Mouse (Mus musculus): Measurements from ENCODE around the gene Tmcc2.

Gene Tmcc2

GRCm38 (mm10) chr1:132389886-132390585 lies 1.0 kb downstream of the Tmcc2 start:
- DNase-seq (ENCODE audit: low read depth) = peak; percentile 53

DNA sequence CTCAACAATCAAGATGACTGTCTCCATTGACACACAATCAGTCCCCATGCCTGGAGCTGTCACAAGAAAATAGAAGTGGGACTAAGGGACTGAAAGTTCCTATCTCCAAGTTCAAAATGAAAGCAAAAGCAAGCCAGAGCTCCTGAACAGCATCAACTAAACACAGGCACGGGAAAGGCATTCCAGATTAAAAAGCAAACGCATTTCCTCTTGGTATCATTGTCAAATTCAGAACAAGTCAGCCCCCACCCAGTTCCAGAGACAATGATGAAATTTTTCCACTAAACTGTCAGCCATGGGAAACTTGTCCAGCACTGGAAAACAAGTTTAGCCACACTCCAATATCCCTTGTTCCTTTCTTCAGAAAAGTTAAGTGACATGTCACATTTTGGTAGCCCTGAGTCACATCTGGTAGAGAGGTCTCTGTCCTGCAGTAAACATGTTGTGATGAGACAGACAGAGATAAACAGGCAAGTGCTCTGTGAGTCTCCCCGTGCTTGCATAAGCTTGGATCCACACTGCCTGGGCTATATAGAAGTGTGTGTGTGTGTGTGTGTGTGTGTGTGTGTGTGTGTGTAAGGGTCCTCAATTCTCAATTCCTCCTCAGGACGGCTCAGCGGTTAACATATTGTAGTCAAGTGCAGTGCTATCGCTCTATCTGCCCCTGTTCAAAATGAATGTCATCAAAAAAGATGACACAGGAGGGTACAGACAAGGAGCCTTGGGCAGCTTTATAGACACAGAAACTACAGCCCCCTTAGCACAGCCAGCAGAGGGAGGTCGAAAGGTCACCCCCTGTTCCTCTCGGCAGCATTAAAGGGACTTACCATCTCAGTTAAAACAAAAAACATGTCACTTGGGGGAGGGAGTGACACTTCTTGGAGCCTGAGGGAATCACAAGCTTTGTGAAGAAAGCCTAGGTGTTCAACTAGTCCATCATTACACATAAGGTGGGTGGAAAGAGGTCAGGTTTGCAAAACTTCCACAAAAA lies 2.0 kb downstream of the Tmcc2 start:
- DNase-seq (ENCODE audit: low read depth) = no peak

- no peak for DNase-seq (ENCODE audit: low read depth)
These were observed 3.1 kb downstream of the Tmcc2 start for GRCm38 (mm10) chr1:132387943-132388342.

DNA sequence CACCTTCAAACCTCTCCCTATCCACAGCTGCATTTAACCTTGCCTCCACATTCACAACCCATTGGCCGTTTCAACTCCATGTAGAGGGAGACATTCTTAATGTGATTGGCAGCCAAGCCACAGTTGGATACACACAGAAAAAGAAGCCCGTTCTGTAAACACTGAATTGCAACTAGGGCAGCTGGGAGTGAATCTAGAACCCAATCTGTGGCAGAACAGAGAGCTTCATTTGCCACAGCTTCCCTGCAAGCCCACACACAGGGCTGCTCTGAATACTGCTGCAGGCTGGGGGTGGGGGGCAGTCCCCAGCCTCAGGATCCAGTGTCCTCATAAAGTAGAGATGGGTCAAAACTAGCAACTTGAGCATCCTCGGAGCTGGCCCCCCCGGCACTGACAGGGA lies 4.8 kb downstream of the Tmcc2 start:
- no peak for DNase-seq (ENCODE audit: low read depth)

DNA sequence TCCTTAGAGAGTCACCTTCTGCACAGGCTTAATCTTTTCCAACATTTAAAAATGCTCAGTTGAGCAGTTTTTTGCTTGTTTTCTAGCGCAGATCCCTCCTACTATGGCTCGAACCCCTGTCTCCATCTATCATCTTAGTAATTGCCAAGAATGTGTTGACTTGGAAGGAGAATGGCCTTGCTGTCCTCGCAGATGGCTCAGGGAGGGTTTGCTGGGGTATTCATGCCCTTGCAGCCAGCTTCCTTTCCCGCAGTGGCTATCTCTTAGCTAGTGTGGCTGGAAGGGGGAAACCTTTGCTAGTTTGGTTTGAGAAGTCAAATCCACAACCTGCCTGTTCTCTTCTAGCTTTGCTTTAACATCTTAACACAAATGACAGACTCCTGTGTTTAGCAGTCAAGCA lies 5.4 kb downstream of the Tmcc2 start:
- DNase-seq (ENCODE audit: low read depth) = no peak

DNA sequence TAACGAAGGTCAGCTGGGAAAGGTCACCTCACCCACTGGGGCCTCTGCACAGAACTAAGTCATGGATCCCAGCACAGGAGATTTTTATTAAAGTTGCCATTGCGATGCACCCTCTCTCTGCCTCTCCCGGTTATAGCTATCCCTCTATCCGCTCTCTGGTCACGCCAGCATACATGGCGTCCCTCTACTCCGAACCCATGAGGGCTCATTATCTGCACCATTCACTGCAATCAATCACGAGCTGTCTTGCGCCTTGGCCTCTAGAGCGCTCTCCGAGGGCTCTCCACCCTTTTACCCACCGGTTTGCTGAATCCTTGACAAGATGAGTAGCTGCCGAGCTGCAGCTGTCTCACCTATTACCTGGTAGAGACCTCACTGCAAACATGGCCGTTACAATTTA lies 5.8 kb downstream of the Tmcc2 start:
- no peak for DNase-seq (ENCODE audit: low read depth)

- no peak for DNase-seq (ENCODE audit: low read depth)
These were observed 7.0 kb downstream of the Tmcc2 start for GRCm38 (mm10) chr1:132384001-132384554.

DNA sequence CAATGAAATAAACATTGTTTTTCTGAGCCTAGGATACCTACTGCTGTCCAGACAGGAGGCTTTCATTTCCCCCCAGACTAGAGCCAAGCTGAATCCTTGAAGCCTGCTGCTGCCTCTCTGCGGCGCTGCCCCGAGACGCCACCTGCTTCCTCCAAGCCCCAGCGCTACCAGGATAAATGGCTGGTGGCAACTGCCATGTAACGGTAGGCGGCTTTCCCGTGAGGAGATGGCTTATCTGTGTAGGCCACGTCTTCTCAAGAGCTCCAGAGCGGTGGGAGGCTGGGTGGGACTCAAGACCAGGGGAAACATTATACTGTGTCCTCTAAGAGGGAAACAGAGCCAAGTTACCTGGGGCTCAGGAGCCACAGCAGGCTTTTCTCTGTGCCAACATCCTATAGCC lies 9.2 kb downstream of the Tmcc2 start:
- no peak for DNase-seq (ENCODE audit: low read depth)

DNA sequence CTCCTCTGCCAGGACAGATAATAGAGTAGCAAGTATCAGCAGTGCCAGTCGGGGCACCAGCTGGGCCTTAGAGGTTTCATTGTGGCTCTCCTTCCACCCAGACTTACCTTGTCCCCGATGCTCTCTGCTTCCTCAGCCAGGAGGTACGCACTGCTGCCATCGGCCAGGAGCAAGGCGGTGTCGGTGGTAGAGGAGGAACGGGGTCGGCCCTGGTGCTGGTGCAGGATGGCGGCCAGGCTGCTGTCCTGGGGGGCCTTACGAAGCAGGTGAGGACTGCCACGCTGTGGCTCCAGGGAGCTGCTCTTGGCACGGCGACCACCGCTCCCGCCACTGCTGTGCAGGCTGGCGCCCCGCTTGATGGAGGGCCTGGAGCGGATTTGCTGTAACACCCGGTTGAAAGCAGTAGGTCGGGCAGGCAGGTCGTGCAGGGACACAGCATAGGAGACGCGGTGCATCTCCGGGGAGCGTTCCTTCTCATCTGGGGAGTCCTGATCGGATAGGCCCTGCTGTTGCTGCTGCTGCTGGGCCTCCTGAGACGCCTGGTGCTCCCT lies 10.5 kb downstream of the Tmcc2 start:
- DNase-seq (ENCODE audit: low read depth) = no peak

GRCm38 (mm10) chr1:132377811-132378210 lies 13.3 kb downstream of the Tmcc2 start:
- DNase-seq (ENCODE audit: low read depth) = no peak

GRCm38 (mm10) chr1:132377055-132377365 lies 14.1 kb downstream of the Tmcc2 start:
- DNase-seq (ENCODE audit: low read depth) = no peak

GRCm38 (mm10) chr1:132376211-132377054 lies 14.6 kb downstream of the Tmcc2 start:
- no peak for DNase-seq (ENCODE audit: low read depth)

DNA sequence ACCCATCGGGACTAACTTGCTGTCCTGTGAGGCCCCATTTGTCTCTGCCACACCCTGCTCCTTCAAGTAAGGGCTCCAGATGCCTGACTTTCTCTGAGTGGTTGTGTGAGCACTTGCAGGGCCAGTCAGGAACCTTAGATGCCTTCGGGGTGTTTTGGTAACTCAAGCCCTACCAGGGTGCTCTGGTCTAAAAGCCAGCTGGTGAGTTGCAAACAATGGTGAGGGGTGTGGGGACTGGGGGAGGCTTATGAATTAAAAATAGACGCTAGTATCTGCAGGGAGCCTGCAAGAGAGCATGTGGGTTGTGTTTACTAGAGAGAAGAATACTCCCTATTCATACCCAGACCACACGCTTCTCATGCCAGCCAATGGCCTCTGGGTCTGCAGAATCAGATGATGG lies 15.8 kb downstream of the Tmcc2 start:
- no peak for DNase-seq (ENCODE audit: low read depth)

DNA sequence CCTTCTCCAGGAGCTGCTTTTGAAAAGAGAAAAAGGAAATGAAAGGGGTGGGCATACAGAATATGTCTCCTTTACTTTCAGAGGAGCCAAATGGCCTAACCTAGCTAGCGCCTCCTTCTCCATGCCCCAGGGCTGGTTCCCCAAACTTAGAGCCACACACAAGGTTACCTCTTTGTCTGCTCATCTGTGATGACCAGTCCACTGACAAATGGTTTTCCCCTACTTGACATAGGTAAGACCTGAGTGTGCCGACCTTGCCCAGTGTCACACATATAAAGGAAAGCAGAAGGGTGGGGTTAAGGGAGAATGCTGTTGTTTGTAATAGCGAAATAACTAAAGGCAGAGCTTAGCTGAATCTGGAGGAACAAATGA lies 16.2 kb downstream of the Tmcc2 start:
- no peak for DNase-seq (ENCODE audit: low read depth)

GRCm38 (mm10) chr1:132374140-132374872 lies 16.8 kb downstream of the Tmcc2 start:
- DNase-seq (ENCODE audit: low read depth) = no peak

DNA sequence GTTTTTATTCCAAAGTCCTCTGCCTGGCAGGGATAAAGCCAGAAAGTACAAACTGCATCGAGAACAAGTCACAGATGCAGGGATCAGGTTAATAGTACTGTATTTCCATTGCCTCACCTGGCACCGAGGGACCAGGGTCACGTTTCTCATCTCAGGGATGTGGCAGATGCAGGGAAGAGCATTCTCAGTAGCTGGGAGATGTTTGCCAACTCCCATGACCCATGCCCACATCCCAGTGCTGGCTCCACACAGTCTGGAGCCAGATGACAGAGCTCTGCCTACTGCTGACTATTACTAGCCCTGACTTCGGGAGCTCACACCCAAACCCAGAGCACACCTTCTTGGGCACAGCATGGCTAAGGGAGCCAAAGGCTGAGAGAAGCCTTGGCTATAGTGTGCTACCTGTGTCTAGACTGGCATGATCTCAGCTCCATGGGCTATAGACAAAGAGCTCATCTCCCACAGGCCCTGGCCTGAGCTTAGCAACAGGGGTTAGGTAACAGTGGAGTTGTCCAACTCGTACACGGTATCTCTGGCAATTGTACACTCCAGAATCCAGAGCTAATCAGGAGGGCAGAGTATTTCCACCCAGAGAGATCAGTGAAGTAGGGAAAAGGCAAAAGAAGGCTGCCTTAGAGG lies 18.1 kb downstream of the Tmcc2 start:
- no peak for DNase-seq (ENCODE audit: low read depth)

- DNase-seq (ENCODE audit: low read depth) = no peak
These were observed 18.7 kb downstream of the Tmcc2 start for GRCm38 (mm10) chr1:132372354-132372753.

- DNase-seq (ENCODE audit: low read depth) = no peak
These were observed 19.6 kb downstream of the Tmcc2 start for GRCm38 (mm10) chr1:132371298-132372081.

DNA sequence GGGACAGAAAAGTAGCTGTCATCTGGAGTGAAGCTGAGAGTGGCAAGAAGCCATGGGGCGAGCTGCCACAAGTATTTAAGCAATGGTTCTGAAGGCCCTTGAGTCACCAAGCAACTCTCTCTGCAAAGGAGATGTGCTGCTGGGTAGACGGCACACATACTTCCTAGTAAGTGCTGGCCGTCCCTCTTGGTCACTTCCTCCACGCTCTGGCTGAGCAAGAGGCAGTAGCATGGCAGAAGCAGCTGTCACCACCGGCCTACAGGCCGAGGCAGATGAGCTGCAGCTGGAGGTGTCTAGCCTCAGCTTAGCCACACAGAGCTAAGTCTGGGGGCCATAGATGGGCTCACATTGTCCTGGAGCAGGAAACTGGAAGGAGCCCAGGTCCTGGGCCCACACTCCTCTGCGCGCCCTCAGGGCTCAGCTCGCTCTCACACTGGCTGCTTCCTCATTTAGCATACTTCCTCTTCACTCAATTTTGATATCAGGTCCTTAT lies 20.4 kb downstream of the Tmcc2 start:
- DNase-seq (ENCODE audit: low read depth) = no peak
